Mouse (Mus musculus): ENCODE measurements at regions not wholly inside any gene's neighbourhood (a gene's known extent, or its start where the extent isn't known, plus 50 kb on each side); places are given as distances from the start of the nearest gene placed in this dataset.

DNA sequence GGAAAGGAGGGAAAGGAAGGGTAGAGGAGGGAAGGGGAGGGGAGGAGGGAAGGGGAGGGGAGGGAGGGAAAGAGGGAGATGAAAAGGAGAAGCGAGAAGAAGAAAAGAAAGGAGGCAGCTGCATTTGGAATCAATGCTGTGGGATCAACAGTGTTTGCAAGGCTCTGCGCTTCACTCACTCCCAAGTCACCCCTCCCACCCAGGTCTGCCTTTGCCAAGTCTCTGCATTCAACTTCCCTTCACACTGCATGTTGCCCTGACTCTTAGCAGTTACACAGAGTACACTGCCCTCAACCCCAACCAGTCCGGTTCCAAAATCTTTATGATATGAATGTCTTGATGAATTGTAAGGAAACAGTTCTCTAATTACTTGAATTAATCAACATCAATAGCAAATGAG lies 376.9 kb downstream of the Adgrl2 start:
- TF ChIP-seq POLR2A (IDR thresholded peaks at IDR 0.05; ENCODE audit: low read depth, low read length): no peak
- TF ChIP-seq CTCF (IDR thresholded peaks at IDR 0.05; ENCODE audit: extremely low read depth, insufficient read length, insufficient replicate concordance, low read depth, low read length): no peak
- no peaks in the 10 kb centered on the region for H3K36me3 ChIP-seq (ENCODE audit: control insufficient read depth, insufficient read depth, low read length)
- H3K27ac ChIP-seq (ENCODE audit: insufficient read depth, low read depth, low read length): no peak overlapping the region
- no peak overlapping the region for H3K4me3 ChIP-seq (ENCODE audit: low read depth, low read length)
- H3K27me3 ChIP-seq (ENCODE audit: control insufficient read depth, insufficient read depth, low read length): no peaks in the 10 kb centered on the region
- no peaks in the 10 kb centered on the region for H3K4me1 ChIP-seq (ENCODE audit: control insufficient read depth, insufficient read depth, insufficient read length, low read length)
- 81% methylated on average over 3 of the region's 3 CpGs for WGBS

DNA sequence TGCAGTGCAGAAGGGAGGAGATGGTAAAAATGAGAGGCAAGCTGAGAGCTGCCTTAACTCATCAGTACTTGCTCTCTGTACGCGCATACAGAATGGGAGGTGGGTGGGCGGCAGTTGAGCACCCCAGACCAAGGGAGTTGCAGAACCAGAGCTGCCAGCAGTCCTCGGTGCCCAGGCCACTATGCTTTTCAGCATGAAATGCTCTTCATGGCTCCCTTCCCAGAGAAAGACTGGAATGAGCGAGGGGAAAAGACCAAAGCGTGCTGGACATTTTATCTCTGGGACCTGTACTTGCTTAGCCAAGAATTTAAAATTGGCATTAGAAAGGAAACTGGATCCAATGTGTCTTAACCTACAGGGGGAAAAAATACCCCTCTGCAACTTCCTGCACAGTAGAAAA lies 387.1 kb downstream of the Adgrl2 start:
- H3K4me3 ChIP-seq (ENCODE audit: low read depth, low read length): no peak overlapping the region
- H3K27ac ChIP-seq (ENCODE audit: insufficient read depth, low read depth, low read length): no peak overlapping the region
- 90% methylated on average over 6 of the region's 6 CpGs for WGBS
- H3K4me1 ChIP-seq (ENCODE audit: control insufficient read depth, insufficient read depth, insufficient read length, low read length): no peaks in the 10 kb centered on the region
- H3K27me3 ChIP-seq (ENCODE audit: control insufficient read depth, insufficient read depth, low read length): no peaks in the 10 kb centered on the region
- TF ChIP-seq POLR2A (IDR thresholded peaks at IDR 0.05; ENCODE audit: low read depth, low read length): no peak
- no peak for TF ChIP-seq CTCF (IDR thresholded peaks at IDR 0.05; ENCODE audit: extremely low read depth, insufficient read length, insufficient replicate concordance, low read depth, low read length)
- H3K36me3 ChIP-seq (ENCODE audit: control insufficient read depth, insufficient read depth, low read length): no peaks in the 10 kb centered on the region

DNA sequence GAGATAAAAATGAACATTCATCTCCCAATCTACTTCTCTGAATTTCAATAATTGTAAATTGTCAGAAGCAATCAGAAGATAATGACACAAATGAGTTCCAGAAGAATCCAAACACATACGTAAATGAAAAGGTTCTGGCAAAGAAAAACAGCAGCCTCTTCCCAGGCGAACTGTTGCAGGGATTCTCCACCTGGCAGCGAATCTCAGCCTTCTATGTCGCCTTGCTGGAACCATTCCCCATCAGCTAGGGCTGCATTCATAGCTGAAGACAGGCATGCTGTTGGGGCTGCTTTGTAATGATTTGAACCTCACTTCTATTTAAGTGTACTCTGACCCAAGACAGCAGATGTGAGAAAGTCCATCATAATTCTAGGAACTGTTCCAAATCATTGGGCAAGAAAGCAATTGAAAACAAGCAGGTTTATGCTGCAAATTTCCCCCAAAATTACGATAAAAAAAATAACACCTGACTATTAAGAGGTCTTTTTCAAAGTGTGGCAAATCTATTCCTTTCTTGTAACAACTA lies 387.6 kb downstream of the Adgrl2 start:
- H3K36me3 ChIP-seq (ENCODE audit: control insufficient read depth, insufficient read depth, low read length): no peaks in the 10 kb centered on the region
- no peaks in the 10 kb centered on the region for H3K4me1 ChIP-seq (ENCODE audit: control insufficient read depth, insufficient read depth, insufficient read length, low read length)
- H3K27me3 ChIP-seq (ENCODE audit: control insufficient read depth, insufficient read depth, low read length): no peaks in the 10 kb centered on the region
- H3K27ac ChIP-seq (ENCODE audit: insufficient read depth, low read depth, low read length): no peak overlapping the region
- H3K4me3 ChIP-seq (ENCODE audit: low read depth, low read length): no peak overlapping the region
- TF ChIP-seq POLR2A (IDR thresholded peaks at IDR 0.05; ENCODE audit: low read depth, low read length) (no peak), CTCF (IDR thresholded peaks at IDR 0.05; ENCODE audit: extremely low read depth, insufficient read length, insufficient replicate concordance, low read depth, low read length) (no peak)
- WGBS: 72% methylated on average over 5 of the region's 5 CpGs

DNA sequence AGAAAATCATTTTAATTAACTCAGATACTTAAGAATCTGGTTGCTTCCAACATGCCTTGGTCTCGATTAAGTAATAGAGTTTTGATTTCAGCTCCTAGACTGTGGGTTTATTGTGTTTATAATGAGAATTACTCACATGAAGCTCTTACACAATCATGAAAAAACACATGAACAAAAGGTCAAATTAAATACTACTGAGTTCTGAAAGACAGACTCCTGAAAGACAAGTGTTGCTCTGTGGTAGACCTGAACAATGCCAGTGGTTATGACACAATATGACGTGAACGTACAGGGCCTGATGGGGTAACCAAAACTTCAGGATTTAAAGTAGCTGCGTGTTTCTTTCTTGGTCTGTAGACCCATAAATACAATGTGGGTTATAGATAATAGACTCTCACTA lies 394.8 kb downstream of the Adgrl2 start:
- WGBS: 80% methylated on average over 4 of the region's 4 CpGs
- Histone ChIP-seq H3K4me3 (ENCODE audit: low read depth, low read length) (no peak overlapping the region), H3K4me1 (ENCODE audit: control insufficient read depth, insufficient read depth, insufficient read length, low read length) (no peaks in the 10 kb centered on the region), H3K27me3 (ENCODE audit: control insufficient read depth, insufficient read depth, low read length) (no peaks in the 10 kb centered on the region), H3K36me3 (ENCODE audit: control insufficient read depth, insufficient read depth, low read length) (no peaks in the 10 kb centered on the region), H3K27ac (ENCODE audit: insufficient read depth, low read depth, low read length) (no peak overlapping the region)
- TF ChIP-seq POLR2A (IDR thresholded peaks at IDR 0.05; ENCODE audit: low read depth, low read length) (no peak), CTCF (IDR thresholded peaks at IDR 0.05; ENCODE audit: extremely low read depth, insufficient read length, insufficient replicate concordance, low read depth, low read length) (no peak)

DNA sequence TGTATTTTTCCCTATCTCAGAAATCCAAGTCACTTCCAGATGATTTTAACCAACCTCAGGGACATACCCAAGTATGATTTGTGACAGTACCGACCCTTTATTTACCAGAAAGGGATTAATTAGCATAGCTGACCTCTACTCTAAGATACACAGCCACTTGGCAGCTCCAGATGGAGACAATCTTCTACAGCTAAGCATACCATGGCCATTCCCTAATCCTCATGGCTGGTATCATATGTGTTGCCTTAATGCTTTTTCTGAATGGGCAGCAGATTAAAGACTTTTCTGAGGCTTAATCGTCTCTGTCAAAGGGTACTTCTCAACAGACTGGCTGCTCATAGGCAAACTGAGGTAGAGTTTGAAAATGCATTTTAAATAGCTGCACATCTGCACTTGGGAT lies 400.8 kb downstream of the Adgrl2 start:
- H3K4me3 ChIP-seq (ENCODE audit: low read depth, low read length): no peak overlapping the region
- no peak overlapping the region for H3K27ac ChIP-seq (ENCODE audit: insufficient read depth, low read depth, low read length)
- TF ChIP-seq POLR2A (IDR thresholded peaks at IDR 0.05; ENCODE audit: low read depth, low read length): no peak
- no peaks in the 10 kb centered on the region for H3K36me3 ChIP-seq (ENCODE audit: control insufficient read depth, insufficient read depth, low read length)
- no peaks in the 10 kb centered on the region for H3K4me1 ChIP-seq (ENCODE audit: control insufficient read depth, insufficient read depth, insufficient read length, low read length)
- H3K27me3 ChIP-seq (ENCODE audit: control insufficient read depth, insufficient read depth, low read length): no peaks in the 10 kb centered on the region
- 75% methylated on average over 2 of the region's 2 CpGs for WGBS

DNA sequence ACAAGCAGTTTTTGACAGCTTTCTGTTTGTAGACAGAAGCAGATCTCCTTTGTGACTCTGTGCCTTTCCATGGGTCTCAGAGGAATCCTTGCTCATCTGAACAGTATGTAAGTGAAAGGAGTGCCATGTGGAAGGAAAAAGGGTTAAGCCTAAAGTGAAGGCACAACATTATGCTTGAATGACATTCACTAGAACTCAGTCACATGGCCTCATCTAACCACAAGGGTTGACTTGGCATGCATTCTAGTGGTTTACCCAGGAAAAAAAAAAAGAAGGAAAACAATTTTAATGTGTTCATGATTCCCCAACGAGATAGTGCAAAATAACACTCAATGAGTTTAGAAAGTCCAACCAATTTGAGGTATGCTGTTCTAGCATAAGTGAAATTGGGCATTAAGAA lies 414.6 kb downstream of the Adgrl2 start:
- 59% methylated on average over 1 of the region's 1 CpGs for WGBS

DNA sequence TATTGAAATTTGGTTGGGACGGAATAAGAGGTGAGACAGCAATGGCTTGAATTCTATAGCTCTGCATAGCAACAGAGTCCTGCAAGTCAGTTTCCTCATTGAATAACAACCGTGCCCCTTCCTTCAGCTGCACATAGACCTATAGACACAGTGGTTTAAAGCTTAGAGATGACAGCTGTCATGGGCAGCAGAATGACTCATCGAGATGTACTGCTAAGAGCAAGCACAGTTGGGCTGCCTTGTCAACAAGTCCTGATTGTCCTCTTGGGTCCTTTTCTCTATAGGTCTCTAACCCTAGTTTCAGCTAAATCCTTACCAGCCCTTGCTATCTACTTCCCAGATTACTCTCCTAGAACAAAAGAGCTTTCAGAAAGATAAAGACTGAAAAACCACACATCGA lies 417.9 kb downstream of the Adgrl2 start:
- TF ChIP-seq CTCF (IDR thresholded peaks at IDR 0.05; ENCODE audit: extremely low read depth, insufficient read length, insufficient replicate concordance, low read depth, low read length) (no peak), POLR2A (IDR thresholded peaks at IDR 0.05; ENCODE audit: low read depth, low read length) (no peak)
- H3K4me1 ChIP-seq (ENCODE audit: control insufficient read depth, insufficient read depth, insufficient read length, low read length): no peaks in the 10 kb centered on the region
- H3K27ac ChIP-seq (ENCODE audit: insufficient read depth, low read depth, low read length): no peak overlapping the region
- H3K27me3 ChIP-seq (ENCODE audit: control insufficient read depth, insufficient read depth, low read length): no peaks in the 10 kb centered on the region
- H3K4me3 ChIP-seq (ENCODE audit: low read depth, low read length): no peak overlapping the region
- WGBS: 78% methylated on average over 4 of the region's 4 CpGs
- no peaks in the 10 kb centered on the region for H3K36me3 ChIP-seq (ENCODE audit: control insufficient read depth, insufficient read depth, low read length)

More for the DNA sequence above, 414.6 kb downstream of the Adgrl2 start:
- Histone ChIP-seq H3K4me1 (ENCODE audit: control insufficient read depth, insufficient read depth, insufficient read length, low read length) (no peaks in the 10 kb centered on the region), H3K27ac (ENCODE audit: insufficient read depth, low read depth, low read length) (no peak overlapping the region), H3K27me3 (ENCODE audit: control insufficient read depth, insufficient read depth, low read length) (no peaks in the 10 kb centered on the region), H3K36me3 (ENCODE audit: control insufficient read depth, insufficient read depth, low read length) (no peaks in the 10 kb centered on the region), H3K4me3 (ENCODE audit: low read depth, low read length) (no peak overlapping the region)
- TF ChIP-seq CTCF (IDR thresholded peaks at IDR 0.05; ENCODE audit: extremely low read depth, insufficient read length, insufficient replicate concordance, low read depth, low read length) (no peak), POLR2A (IDR thresholded peaks at IDR 0.05; ENCODE audit: low read depth, low read length) (no peak)

DNA sequence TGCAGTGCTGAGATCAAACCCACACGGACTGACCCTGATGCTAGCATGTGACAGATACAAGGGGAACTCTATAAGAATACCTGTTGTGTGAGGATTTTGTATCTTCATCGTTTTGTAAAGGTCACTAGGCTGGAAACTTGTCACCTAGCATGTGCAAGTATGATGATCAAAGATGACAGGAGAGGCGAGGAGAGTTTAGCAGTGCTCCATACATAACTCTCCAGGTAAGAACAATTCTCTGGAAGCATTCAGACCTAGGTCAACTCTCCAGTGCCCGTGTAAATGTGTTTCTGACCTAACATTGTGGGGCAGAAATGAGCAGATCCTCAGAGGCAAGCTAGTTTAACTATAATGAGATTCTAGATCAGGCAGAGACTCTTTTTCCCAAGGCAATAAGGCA lies 425.6 kb downstream of the Adgrl2 start:
- no peaks in the 10 kb centered on the region for H3K4me1 ChIP-seq (ENCODE audit: control insufficient read depth, insufficient read depth, insufficient read length, low read length)
- TF ChIP-seq CTCF (IDR thresholded peaks at IDR 0.05; ENCODE audit: extremely low read depth, insufficient read length, insufficient replicate concordance, low read depth, low read length): no peak
- no peak for TF ChIP-seq POLR2A (IDR thresholded peaks at IDR 0.05; ENCODE audit: low read depth, low read length)
- H3K4me3 ChIP-seq (ENCODE audit: low read depth, low read length): no peak overlapping the region
- no peak overlapping the region for H3K27ac ChIP-seq (ENCODE audit: insufficient read depth, low read depth, low read length)
- no peaks in the 10 kb centered on the region for H3K27me3 ChIP-seq (ENCODE audit: control insufficient read depth, insufficient read depth, low read length)
- H3K36me3 ChIP-seq (ENCODE audit: control insufficient read depth, insufficient read depth, low read length): no peaks in the 10 kb centered on the region
- 74% methylated on average over 4 of the region's 4 CpGs for WGBS
